9 mouse cellular contexts compared by ENCODE assay signal in the genomic region with DNA sequence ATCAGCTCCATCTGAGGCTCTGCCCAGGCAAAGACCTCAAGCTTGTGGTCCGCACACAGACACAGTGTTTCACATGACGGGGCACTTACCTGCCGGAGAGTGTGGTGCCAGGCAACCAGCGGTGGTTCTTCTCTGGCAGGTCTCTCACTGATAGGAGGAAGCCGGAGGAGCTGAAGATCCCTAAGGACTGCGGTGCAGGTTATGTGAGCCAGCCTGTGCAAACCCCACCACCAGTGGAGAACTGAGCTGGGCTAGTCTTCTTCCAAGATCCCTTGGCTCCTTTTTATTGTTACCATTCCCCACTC. TPM values are rescaled to one million over a fixed set of nuclear protein-coding genes. Genes with fewer than 3 reads are reported as not detected.
DNase-seq lines count a peak whose midpoint lies in the region; ATAC-seq and TF ChIP-seq lines count a peak whose summit lies in the region.
"Had no signal": no experiment of that assay in that cellular context is flagged by ENCODE, and none has a peak within 500 bp of the region (broad histone marks: within the 10 kb centered on the region; RNA-seq: fewer than 3 reads in every experiment).

No protein-coding gene starts in this region.

- no peak for DNase-seq in forebrain, embryonic 14.5 days (ENCODE audit: low spot score)
- DNase-seq in kidney, adult 18-20 months = no peak
- DNase-seq in ES-E14 (ENCODE audit: low read depth, low spot score) = no peak
- no peak for DNase-seq in left cerebral cortex, postnatal 4 days
- DNase-seq in right cerebral cortex, postnatal 10 days (ENCODE audit: low spot score in 2 of 2) = no peak

- ATAC-seq in forebrain, embryonic 14.5 days = no peak; the same call in 1 of the 2 replicates
- ATAC-seq in forebrain, embryonic 13.5 days = no peak
- ATAC-seq in kidney, embryonic 15.5 days (replicated peaks; ENCODE audit: low FRiP score) = peak; percentile 49
- no peak for ATAC-seq in limb, embryonic 15.5 days (ENCODE audit: insufficient number of reproducible peaks, low FRiP score, low TSS enrichment, low read depth)

- H3K9ac ChIP-seq in forebrain, embryonic 14.5 days (ENCODE audit: low read length) = no peak overlapping the region
- no peak overlapping the region for H3K9ac ChIP-seq in forebrain, embryonic 13.5 days
- no peak overlapping the region for H3K9ac ChIP-seq in kidney, embryonic 15.5 days
- H3K9ac ChIP-seq in ES-E14 (ENCODE audit: insufficient read depth, low read depth, low read length, poor library complexity, severe bottlenecking) = peak overlapping the region; percentile 77; the same call in 1 of the 2 replicates
- no peak overlapping the region for H3K9ac ChIP-seq in limb, embryonic 15.5 days

- intact Hi-C loops in left cerebral cortex, postnatal 4 days (cut with DNase I) = no loop called here

- WGBS in forebrain, embryonic 14.5 days = 97% methylated on average over 6 of the region's 6 CpGs
- WGBS in forebrain, embryonic 13.5 days = 95% methylated on average over 6 of the region's 6 CpGs
- 81% methylated on average over 6 of the region's 6 CpGs for WGBS in kidney, embryonic 15.5 days
- 89% methylated on average over 6 of the region's 6 CpGs for WGBS in limb, embryonic 15.5 days

- H3K27ac ChIP-seq in forebrain, embryonic 14.5 days (ENCODE audit: low read depth, low read length) = no peak overlapping the region
- no peak overlapping the region for H3K27ac ChIP-seq in forebrain, embryonic 13.5 days
- H3K27ac ChIP-seq in kidney, embryonic 15.5 days = peak overlapping the region; percentile 89
- no peak overlapping the region for H3K27ac ChIP-seq in ES-E14 (ENCODE audit: insufficient read depth, low read depth, low read length, poor library complexity, severe bottlenecking)
- H3K27ac ChIP-seq in limb, embryonic 15.5 days = peak overlapping the region; percentile 88

- H3K9me3 ChIP-seq in forebrain, embryonic 14.5 days (replicated peaks; ENCODE audit: control insufficient read depth, low read length) = no peaks in the 10 kb centered on the region
- H3K9me3 ChIP-seq in forebrain, embryonic 13.5 days (replicated peaks) = no peaks in the 10 kb centered on the region
- H3K9me3 ChIP-seq in kidney, embryonic 15.5 days (replicated peaks) = no peaks in the 10 kb centered on the region
- H3K9me3 ChIP-seq in ES-E14 (ENCODE audit: control insufficient read depth, insufficient read depth, low read depth, low read length) = no peaks in the 10 kb centered on the region
- H3K9me3 ChIP-seq in limb, embryonic 15.5 days = no peaks in the 10 kb centered on the region

- no peak overlapping the region for H3K4me3 ChIP-seq in forebrain, embryonic 14.5 days (ENCODE audit: low read depth, low read length)
- no peak overlapping the region for H3K4me3 ChIP-seq in forebrain, embryonic 13.5 days
- H3K4me3 ChIP-seq in kidney, embryonic 15.5 days (replicated peaks) = peak overlapping the region; percentile 58; the same call in 1 of the 2 replicates
- H3K4me3 ChIP-seq in ES-E14 (ENCODE audit: insufficient read depth in 1 of 2, low read depth in 1 of 2, low read length in 2 of 2, poor library complexity in 1 of 2, severe bottlenecking in 1 of 2) = peak overlapping the region; percentile 63 to 68
- H3K4me3 ChIP-seq in limb, embryonic 15.5 days = peak overlapping the region; percentile 56; the same call in 1 of the 2 replicates

- H3K27me3 ChIP-seq in forebrain, embryonic 14.5 days (replicated peaks; ENCODE audit: control insufficient read depth, insufficient read depth, low read length) = no peaks in the 10 kb centered on the region
- no peaks in the 10 kb centered on the region for H3K27me3 ChIP-seq in forebrain, embryonic 13.5 days
- H3K27me3 ChIP-seq in kidney, embryonic 15.5 days = no peaks in the 10 kb centered on the region
- H3K27me3 ChIP-seq in limb, embryonic 15.5 days = no peaks in the 10 kb centered on the region

- peaks cover 6% of the 10 kb centered on the region; the same call in 1 of the 2 replicates for H3K4me1 ChIP-seq in forebrain, embryonic 14.5 days (ENCODE audit: control insufficient read depth, insufficient read depth, low read length)
- peaks cover 10% of the 10 kb centered on the region for H3K4me1 ChIP-seq in forebrain, embryonic 13.5 days
- H3K4me1 ChIP-seq in kidney, embryonic 15.5 days = peaks cover 15% of the 10 kb centered on the region
- peaks cover 0 to 3% of the 10 kb centered on the region in 2 experiments; a peak in 1 of 4 replicates for H3K4me1 ChIP-seq in ES-E14 (ENCODE audit: control insufficient read depth in 2 of 2, insufficient read depth in 2 of 2, low read length in 2 of 2, poor library complexity in 1 of 2)
- H3K4me1 ChIP-seq in limb, embryonic 15.5 days = peaks cover 18% of the 10 kb centered on the region

- in situ Hi-C loops in ES-E14 (cut with MboI; ENCODE audit: low sequenced_read_pairs in 2 of 2, unreplicated experiment in 2 of 2) = no loop called here

- H3K4me2 ChIP-seq in forebrain, embryonic 14.5 days (ENCODE audit: low read length) = 0 out of 2 replicates have a peak overlapping the region, but pooled peaks have one; percentile 52
- H3K4me2 ChIP-seq in forebrain, embryonic 13.5 days = no peak overlapping the region
- peak overlapping the region; percentile 90 for H3K4me2 ChIP-seq in kidney, embryonic 15.5 days
- peak overlapping the region; percentile 87 for H3K4me2 ChIP-seq in limb, embryonic 15.5 days

- H3K36me3 ChIP-seq in forebrain, embryonic 14.5 days (ENCODE audit: control insufficient read depth, insufficient read depth, low read length) = peaks cover 8% of the 10 kb centered on the region
- H3K36me3 ChIP-seq in forebrain, embryonic 13.5 days (ENCODE audit: poor library complexity, severe bottlenecking) = peaks cover 11% of the 10 kb centered on the region
- H3K36me3 ChIP-seq in kidney, embryonic 15.5 days = peaks cover 18% of the 10 kb centered on the region
- H3K36me3 ChIP-seq in ES-E14 (ENCODE audit: control insufficient read depth, insufficient read depth, low read length, poor library complexity, severe bottlenecking) = peaks cover 2% of the 10 kb centered on the region; the same call in 1 of the 2 replicates
- peaks cover 15% of the 10 kb centered on the region for H3K36me3 ChIP-seq in limb, embryonic 15.5 days

TF ChIP-seq in ES-E14, 5 proteins besides CTCF, POLR2A, EP300 and RAD21:
- TF ChIP-seq MAFK (IDR thresholded peaks at IDR 0.05; ENCODE audit: insufficient read depth, low read depth, low read length) = no peak
- TF ChIP-seq CHD2 (IDR thresholded peaks at IDR 0.05; ENCODE audit: low read depth, low read length) = no peak
- TF ChIP-seq ZNF384 (IDR thresholded peaks at IDR 0.05; ENCODE audit: low read depth, low read length) = no peak
- no peak for TF ChIP-seq ZC3H11A (IDR thresholded peaks at IDR 0.05; ENCODE audit: borderline replicate concordance, low read depth, low read length)
- no peak for TF ChIP-seq HCFC1 (IDR thresholded peaks at IDR 0.05; ENCODE audit: borderline replicate concordance, insufficient read depth, low read length)

RNA-seq across cellular contexts. Expression of a gene that starts 12.5 kb away (rescaled TPM):
- polyA plus RNA-seq in forebrain, embryonic 14.5 days (2014; fragmentation: Nextera tagmentation; extraction: Ambion mirVana) = 0.28 TPM in 1 of 2 replicates, not detected in the other
- 0.10 and 0.14 TPM in 2 replicates for polyA plus RNA-seq in forebrain, embryonic 13.5 days (2015; fragmentation: Nextera tagmentation; extraction: Ambion mirVana)
- polyA plus RNA-seq in kidney, embryonic 15.5 days (2015; fragmentation: Nextera tagmentation; extraction: Ambion mirVana) = not detected in 2 replicates
- total RNA-seq in ES-E14 (2012; rRNA removed) = 0.32 and 0.40 TPM in 2 replicates
- 0.09 and 0.14 TPM in 2 replicates for polyA plus RNA-seq in limb, embryonic 15.5 days (2015; fragmentation: Nextera tagmentation; extraction: Ambion mirVana)
- total RNA-seq in left cerebral cortex, postnatal 4 days (2021) = under 1 TPM in 1 of 2 experiments, not detected in 1; 0.18 TPM
- polyA plus RNA-seq: kidney, adult 2 months had no signal

RNA-seq across cellular contexts. Expression of a gene that starts 59.1 kb away (rescaled TPM):
- polyA plus RNA-seq in forebrain, embryonic 14.5 days (2014; fragmentation: Nextera tagmentation; extraction: Ambion mirVana) = 228 and 271 TPM in 2 replicates
- polyA plus RNA-seq in forebrain, embryonic 13.5 days (2015; fragmentation: Nextera tagmentation; extraction: Ambion mirVana) = 235 and 239 TPM in 2 replicates
- polyA plus RNA-seq in kidney, embryonic 15.5 days (2015; fragmentation: Nextera tagmentation; extraction: Ambion mirVana) = 208 and 216 TPM in 2 replicates
- 152 and 198 TPM in 2 replicates for total RNA-seq in ES-E14 (2012; rRNA removed)
- polyA plus RNA-seq in limb, embryonic 15.5 days (2015; fragmentation: Nextera tagmentation; extraction: Ambion mirVana) = 187 and 196 TPM in 2 replicates
- 10 to 100 TPM; 51.5 to 53.2 TPM for total RNA-seq in left cerebral cortex, postnatal 4 days (2021)

Comparison
In these comparisons a context has a peak if more than half of its experiments do, and no peak if none do; other contexts are left out.
1. H3K27ac ChIP-seq: peak in kidney, embryonic 15.5 days (single experiment) and limb, embryonic 15.5 days (single experiment); none in forebrain, embryonic 14.5 days (single experiment), forebrain, embryonic 13.5 days (single experiment) and ES-E14 (single experiment).
2. H3K4me3 ChIP-seq: peak in kidney, embryonic 15.5 days (single experiment), ES-E14 (2 of 2) and limb, embryonic 15.5 days (single experiment); none in forebrain, embryonic 14.5 days (single experiment) and forebrain, embryonic 13.5 days (single experiment).